Mouse (Mus musculus) stomach, embryonic 16.5 days (tissue): ENCODE results near the gene Gm10762. TPM values are rescaled to one million over a fixed set of nuclear protein-coding genes. Genes with fewer than 3 reads are reported as not detected.

Experiments
- ATAC-seq: fragments of 200-750 bp; cut with Nextera tagmentation; 2 replicates; pipeline ENCODE4 v1.8.0; 2017; ENCODE audit warnings: moderate number of reproducible peaks, moderate TSS enrichment; ENCODE audit not compliant: insufficient read depth, low FRiP score
- H3K27ac ChIP-seq: fragments of 300-500 bp; sonication (generic); 2 replicates; pipeline ENCODE4 v1.5.1; 2014; ENCODE audit warnings: low read length
- H3K27me3 ChIP-seq: fragments of 300-500 bp; sonication (generic); 2 replicates; pipeline ENCODE4 v1.6.1; 2014; ENCODE audit warnings: low read length, control low read depth, mixed read lengths; ENCODE audit not compliant: control insufficient read depth, insufficient read depth
- H3K36me3 ChIP-seq: fragments of 300-500 bp; sonication (generic); 2 replicates; pipeline ENCODE4 v1.6.1; 2014; ENCODE audit warnings: low read length; ENCODE audit not compliant: control insufficient read depth, insufficient read depth
- H3K4me1 ChIP-seq: fragments of 300-500 bp; sonication (generic); 2 replicates; pipeline ENCODE4 v1.6.1; 2014; ENCODE audit warnings: low read length, control low read depth, mixed read lengths; ENCODE audit not compliant: control insufficient read depth, insufficient read depth
- H3K4me2 ChIP-seq: fragments of 300-500 bp; sonication (generic); 2 replicates; pipeline ENCODE4 v1.6.1; 2014; ENCODE audit warnings: low read depth, low read length, mixed read lengths
- H3K4me3 ChIP-seq: fragments of 300-500 bp; sonication (generic); replicated peaks from 2 replicates; pipeline ENCODE4 v1.5.1; 2014; ENCODE audit warnings: mild to moderate bottlenecking, low read length
- H3K9ac ChIP-seq: fragments of 300-500 bp; sonication (generic); 2 replicates; pipeline ENCODE4 v1.6.1; 2014; ENCODE audit warnings: low read length
- H3K9me3 ChIP-seq: fragments of 300-500 bp; sonication (generic); replicated peaks from 2 replicates; pipeline ENCODE4 v1.6.1; 2016; ENCODE audit warnings: low read length, control low read depth; ENCODE audit not compliant: control insufficient read depth
- whole genome bisulfite sequencing: fragments of 180-500 bp; shearing (Covaris S2); extraction: QIAGEN DNeasy Blood & Tissue Kit; methylation state at CpG from one replicate; pipeline ENCODE4 v1.1.7; 2014; 5-methylcytosine and 5-hydroxymethylcytosine counted together
- polyA plus RNA-seq: library from polyadenylated mRNA; unstranded; fragments of >200 nt; fragmentation: Nextera tagmentation; extraction: Ambion mirVana; gene quantifications from 2 replicates; pipeline ENCODE4 v1.2.1, GENCODE M21; 2015

Gene Gm10762
- polyA plus RNA-seq, 1 experiment from 2014 or later, result 7.3 TPM

DNA sequence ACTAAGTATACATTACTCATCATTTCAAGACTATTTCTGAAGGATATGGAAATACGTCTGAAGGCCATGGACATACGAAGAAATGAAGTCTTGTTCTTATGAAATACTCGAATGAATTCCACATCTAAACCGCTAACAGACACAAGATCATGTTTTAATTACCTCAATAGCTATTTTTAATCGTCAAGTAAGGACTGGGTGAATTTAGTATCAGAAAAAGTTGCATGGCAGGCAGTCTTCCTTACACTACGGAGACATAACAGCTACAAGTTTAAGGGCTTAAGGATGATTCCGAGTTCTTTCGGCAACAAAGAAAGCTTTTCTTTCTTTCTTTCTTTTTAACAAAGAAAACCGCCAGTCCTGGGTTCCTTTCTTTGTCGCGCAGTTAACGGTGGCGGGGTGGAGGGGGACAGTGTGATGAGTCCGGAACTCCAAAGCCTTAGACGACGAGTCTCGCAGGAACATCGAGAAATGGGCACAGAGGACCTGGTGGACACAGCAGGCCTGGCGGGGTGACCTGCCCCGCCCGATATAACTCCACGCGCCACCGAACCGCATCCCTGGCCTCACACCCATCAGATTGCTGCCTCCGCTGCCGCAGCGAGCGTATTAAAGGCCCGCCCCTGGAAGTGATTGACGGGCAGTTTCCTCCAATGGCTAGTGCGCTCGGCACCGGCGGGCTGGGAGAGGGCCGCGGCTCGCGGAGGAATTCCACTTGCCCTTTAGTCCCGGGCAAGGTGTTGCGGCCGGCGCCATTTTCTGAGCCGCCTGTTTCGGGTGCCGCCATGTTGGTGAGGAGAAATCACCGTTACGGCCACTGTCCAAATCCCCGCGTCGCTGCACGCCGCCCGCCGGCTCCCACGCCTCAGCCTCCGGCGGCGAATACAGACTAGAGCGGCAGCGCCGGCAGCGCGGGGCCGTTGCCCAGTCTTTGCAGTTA lies 614 bp downstream of the Gm10762 start, which contains the start of gene Zc3h6:
TSS of gene Zc3h6 (plus strand) at position 762 of the 940 bp plus-strand sequence.
- Histone ChIP-seq H3K27ac (peak within 1 kb of the TSS; percentile 100), H3K27me3 (no peaks in the 10 kb centered on the region), H3K4me2 (peak within 1 kb of the TSS; percentile 58), H3K36me3 (no peaks in the 10 kb centered on the region), H3K9ac (peak within 1 kb of the TSS; percentile 100), H3K4me1 (0 out of 2 replicates have a peak, but pooled peaks cover 7% of the 10 kb centered on the region), H3K4me3 (peak within 1 kb of the TSS; percentile 92), H3K9me3 (no peaks in the 10 kb centered on the region)
- ATAC-seq, result peak; percentile 98
- WGBS, result under 1% methylated on average over 65 of the region's 65 CpGs

DNA sequence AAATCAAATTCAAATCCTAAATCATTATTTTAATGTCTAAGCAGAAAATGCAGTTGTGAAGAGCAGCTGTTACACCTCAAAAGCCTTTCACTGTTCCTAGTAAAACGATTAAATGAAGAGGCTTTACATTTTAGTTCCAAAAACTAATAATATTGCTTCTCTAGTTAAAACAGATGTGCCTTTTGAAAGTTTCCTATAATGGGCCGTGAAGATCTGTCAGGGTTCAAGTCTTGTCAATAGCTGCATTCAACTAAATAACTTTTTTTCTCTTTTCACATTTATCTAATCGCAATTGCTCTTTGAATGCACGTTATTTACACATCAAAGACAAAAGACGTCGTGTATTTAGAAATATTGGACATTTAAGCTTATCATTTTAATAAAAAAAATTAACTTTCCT lies 1.3 kb downstream of the Gm10762 start:
- H3K9ac ChIP-seq, result no peak overlapping the region
- peak overlapping the region; percentile 58 for H3K4me2 ChIP-seq
- WGBS, result 9% methylated on average over 6 of the region's 6 CpGs
- no peak for ATAC-seq
- H3K27me3 ChIP-seq, result no peaks in the 10 kb centered on the region
- 0 out of 2 replicates have a peak, but pooled peaks cover 7% of the 10 kb centered on the region for H3K4me1 ChIP-seq
- H3K27ac ChIP-seq, result no peak overlapping the region
- H3K9me3 ChIP-seq, result no peaks in the 10 kb centered on the region
- H3K4me3 ChIP-seq, result no peak overlapping the region
- no peaks in the 10 kb centered on the region for H3K36me3 ChIP-seq

DNA sequence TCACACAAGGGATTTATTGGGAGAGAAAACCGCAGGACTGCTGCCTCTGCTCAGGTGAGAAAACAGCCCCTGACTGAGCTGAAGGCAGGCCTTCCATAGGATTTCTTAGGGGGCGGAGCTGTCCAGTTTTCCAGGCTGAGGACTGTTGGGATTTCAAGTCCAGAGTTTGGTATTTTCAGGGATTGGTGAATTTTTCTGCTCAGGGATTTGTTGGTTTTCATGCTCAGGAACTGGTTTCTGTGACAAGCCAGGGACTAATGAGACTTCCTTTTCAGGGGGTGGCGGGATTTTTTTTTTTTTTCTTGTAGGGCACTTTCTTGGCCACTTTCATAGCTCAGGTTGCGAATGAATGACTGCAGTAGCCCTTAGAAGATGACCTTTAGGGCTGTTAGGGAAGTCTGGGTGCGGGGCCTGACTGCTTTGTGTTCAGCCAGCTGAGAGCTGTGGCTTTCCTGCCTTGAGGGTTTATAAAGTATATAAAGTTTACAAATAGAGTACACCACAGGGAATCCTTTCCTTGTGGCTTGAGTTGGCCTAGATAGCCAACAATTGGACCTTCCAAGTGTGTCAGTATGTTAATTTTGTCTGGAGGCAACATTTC lies 1.9 kb downstream of the Gm10762 start:
- 0 out of 2 replicates have a peak, but pooled peaks cover 7% of the 10 kb centered on the region for H3K4me1 ChIP-seq
- H3K9me3 ChIP-seq, result no peaks in the 10 kb centered on the region
- WGBS, result 51% methylated on average over 5 of the region's 5 CpGs
- H3K4me3 ChIP-seq, result no peak overlapping the region
- H3K9ac ChIP-seq, result peak overlapping the region; percentile 38; the same call in 1 of the 2 replicates
- no peak for ATAC-seq
- peak overlapping the region; percentile 76 for H3K27ac ChIP-seq
- peak overlapping the region; percentile 58; the same call in 1 of the 2 replicates for H3K4me2 ChIP-seq
- no peaks in the 10 kb centered on the region for H3K27me3 ChIP-seq
- no peaks in the 10 kb centered on the region for H3K36me3 ChIP-seq

DNA sequence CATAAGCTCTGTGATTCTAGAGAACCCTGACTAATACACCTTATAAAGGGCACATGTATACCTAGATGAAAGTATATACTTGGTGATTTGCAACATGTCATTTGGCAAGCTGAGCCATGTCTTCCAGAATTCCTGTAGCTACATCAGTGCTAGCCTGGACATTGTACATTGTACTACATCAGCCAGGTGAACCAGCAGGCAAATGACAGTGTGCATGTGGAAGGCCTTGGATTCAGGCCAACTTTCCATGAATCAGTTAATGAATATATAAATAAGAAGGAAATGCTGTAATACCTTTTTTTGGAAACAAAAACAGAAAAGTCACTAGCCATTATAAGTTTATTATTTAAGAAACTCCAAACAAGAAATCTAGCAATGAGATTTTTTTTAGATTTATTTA lies 13.3 kb downstream of the Gm10762 start:
- Histone ChIP-seq H3K27me3 (no peaks in the 10 kb centered on the region), H3K4me2 (no peak overlapping the region), H3K4me3 (no peak overlapping the region), H3K9ac (no peak overlapping the region), H3K27ac (no peak overlapping the region), H3K9me3 (no peaks in the 10 kb centered on the region), H3K36me3 (no peaks in the 10 kb centered on the region), H3K4me1 (no peaks in the 10 kb centered on the region)
- ATAC-seq, result no peak

DNA sequence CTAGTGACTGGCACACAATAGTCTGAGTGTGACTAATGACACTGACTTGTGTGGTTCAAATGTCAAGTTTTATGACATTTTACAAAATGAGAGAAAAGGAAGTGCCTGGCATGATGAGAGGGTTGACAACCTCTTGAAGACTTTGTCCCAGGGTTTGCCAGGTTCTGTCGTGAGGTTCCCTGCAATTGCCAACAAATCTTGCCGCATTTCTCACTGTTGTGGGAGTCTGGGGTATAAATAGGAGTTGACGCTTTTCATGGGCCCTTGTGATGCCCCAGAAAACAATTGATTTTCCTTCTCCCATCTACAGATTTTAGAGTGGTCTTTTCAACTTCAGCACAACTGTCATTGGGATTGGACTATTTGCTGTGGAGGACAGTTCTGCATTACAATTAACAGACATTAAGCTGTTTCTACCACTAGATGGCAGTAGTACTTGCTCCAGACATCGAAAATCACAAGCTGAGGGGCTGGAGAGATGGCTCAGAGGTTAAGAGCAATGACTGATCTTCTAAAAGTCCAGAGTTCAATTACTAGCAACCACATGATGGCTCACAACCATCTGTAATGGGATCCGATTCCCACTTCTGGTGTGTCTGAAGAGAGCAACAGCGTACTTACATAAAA lies 19.4 kb downstream of the Gm10762 start:
- Histone ChIP-seq H3K36me3 (no peaks in the 10 kb centered on the region), H3K4me1 (no peaks in the 10 kb centered on the region), H3K4me3 (no peak overlapping the region), H3K9ac (no peak overlapping the region), H3K27me3 (no peaks in the 10 kb centered on the region), H3K9me3 (no peaks in the 10 kb centered on the region), H3K4me2 (no peak overlapping the region), H3K27ac (no peak overlapping the region)
- 35% methylated on average over 6 of the region's 6 CpGs for WGBS
- no peak for ATAC-seq

DNA sequence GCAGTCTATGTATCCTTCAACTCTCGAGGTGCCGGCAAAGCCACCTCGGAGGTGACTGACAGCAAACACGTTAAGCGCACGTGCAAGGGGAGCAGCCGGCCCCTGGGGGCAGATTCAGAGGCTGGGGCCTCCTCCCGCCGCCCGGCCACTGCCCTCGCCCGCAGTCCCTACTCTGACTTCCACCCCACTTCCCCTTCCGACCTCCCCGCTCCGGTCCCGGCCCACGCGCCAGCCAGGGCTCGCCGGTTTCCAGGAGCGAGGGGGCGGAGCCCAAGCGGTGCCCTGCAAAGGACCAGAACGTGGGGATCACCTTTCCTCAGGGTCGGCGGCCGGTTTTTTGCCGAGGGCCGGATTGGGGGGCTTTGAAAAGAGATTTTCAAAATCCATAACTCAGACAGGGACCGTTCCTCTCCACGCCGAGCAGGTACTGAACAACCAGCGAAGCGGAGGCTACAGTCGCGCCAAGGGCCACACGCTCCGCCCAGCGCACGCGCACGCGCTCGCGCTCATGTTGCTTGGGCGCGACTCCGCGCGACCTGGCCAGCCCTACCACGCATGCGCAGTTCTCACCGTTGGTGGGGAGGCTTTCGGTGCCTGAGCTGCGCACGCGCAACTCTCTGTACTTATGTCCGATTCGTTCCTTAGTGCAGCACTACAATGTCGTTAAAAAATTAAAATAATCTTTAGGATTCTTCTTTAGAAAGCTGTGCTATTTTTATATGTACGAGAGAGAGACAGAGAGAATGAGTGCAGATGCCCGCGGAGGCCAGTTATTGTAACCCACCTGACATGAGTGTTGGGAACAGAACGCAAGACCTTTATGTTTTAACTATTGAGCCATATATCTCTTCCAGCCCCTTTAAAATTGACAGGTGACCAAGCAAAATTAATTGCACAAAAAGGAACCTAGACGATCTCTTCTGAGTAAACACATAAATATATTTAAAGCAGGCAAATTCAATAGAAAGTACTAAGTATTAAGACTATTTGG lies 23.7 kb downstream of the Gm10762 start, which contains the start of gene Zc3h8:
TSS of gene Zc3h8 (minus strand) at position 540 of the 991 bp plus-strand sequence.
- no peaks in the 10 kb centered on the region for H3K36me3 ChIP-seq
- H3K4me1 ChIP-seq, result peaks cover 4% of the 10 kb centered on the region; the same call in 1 of the 2 replicates
- H3K9me3 ChIP-seq, result no peaks in the 10 kb centered on the region
- 1% methylated on average over 65 of the region's 65 CpGs for WGBS
- ATAC-seq, result peak; percentile 95
- no peaks in the 10 kb centered on the region for H3K27me3 ChIP-seq
- H3K4me2 ChIP-seq, result peak within 1 kb of the TSS; percentile 57
- peak within 1 kb of the TSS; percentile 73 for H3K4me3 ChIP-seq
- H3K9ac ChIP-seq, result peak within 1 kb of the TSS; percentile 83
- peak within 1 kb of the TSS; percentile 83 for H3K27ac ChIP-seq

DNA sequence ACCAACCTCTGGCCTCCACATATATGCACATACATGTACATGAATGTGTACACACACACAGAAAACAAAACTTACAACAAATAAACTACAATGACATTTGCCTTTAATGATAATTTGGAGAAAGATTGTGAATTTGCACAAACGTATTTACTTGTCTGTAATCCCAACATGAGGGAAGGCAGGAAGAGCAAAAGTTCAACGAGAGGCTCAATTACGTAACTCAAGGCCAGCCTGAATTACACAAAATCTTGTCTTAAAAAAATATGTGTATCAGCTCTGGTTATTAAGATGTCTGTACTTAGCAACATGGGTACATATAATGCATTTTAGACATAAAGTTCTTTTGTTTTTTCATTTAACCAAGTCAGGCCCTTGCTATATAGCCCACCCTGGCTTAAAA lies 31.3 kb downstream of the Gm10762 start:
- Histone ChIP-seq H3K4me2 (no peak overlapping the region), H3K36me3 (0 out of 2 replicates have a peak, but pooled peaks cover 5% of the 10 kb centered on the region), H3K9ac (no peak overlapping the region), H3K4me1 (no peaks in the 10 kb centered on the region), H3K9me3 (no peaks in the 10 kb centered on the region), H3K4me3 (no peak overlapping the region), H3K27me3 (no peaks in the 10 kb centered on the region), H3K27ac (no peak overlapping the region)
- no peak for ATAC-seq
- 80% methylated on average over 3 of the region's 3 CpGs for WGBS

DNA sequence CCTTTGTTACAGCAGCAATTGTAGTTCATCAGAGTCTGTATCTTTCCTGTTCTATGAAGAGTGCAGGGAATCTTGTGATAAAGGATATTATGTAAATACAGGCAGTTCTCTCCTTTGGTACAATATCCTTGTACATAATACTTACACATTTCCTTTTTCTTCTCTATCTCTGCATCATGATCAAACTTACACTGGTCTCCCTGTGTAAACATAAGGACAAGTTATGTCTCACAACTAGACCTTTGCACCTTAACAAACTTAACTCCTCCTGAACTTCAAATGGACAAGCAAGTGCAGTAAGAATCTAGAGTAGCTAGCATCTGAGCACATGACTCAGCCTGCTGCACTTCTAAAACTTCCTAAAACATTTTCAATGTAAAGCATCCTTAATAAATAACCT lies 36.8 kb downstream of the Gm10762 start:
- no peak for ATAC-seq
- no peak overlapping the region for H3K27ac ChIP-seq
- H3K4me3 ChIP-seq, result no peak overlapping the region
- H3K27me3 ChIP-seq, result no peaks in the 10 kb centered on the region
- H3K4me1 ChIP-seq, result no peaks in the 10 kb centered on the region
- H3K36me3 ChIP-seq, result peaks cover 8% of the 10 kb centered on the region; the same call in 1 of the 2 replicates
- no peak overlapping the region for H3K4me2 ChIP-seq
- no peak overlapping the region for H3K9ac ChIP-seq
- no peaks in the 10 kb centered on the region for H3K9me3 ChIP-seq
